Mouse (Mus musculus) heart, postnatal 0 days (tissue): ENCODE measurements at regions not wholly inside any gene's neighbourhood (a gene's known extent, or its start where the extent isn't known, plus 50 kb on each side); places are given as distances from the start of the nearest gene placed in this dataset.

Experiments used
- ATAC-seq: fragments of 200-750 bp; cut with Nextera tagmentation; 2 replicates; pipeline ENCODE4 v1.8.0; 2017; ENCODE audit warnings: low read depth, moderate number of reproducible peaks, moderate library complexity; ENCODE audit not compliant: insufficient read depth
- DNase-seq: peaks from one replicate; pipeline ENCODE4 v3.0.0-alpha.2; 2016; ENCODE audit warnings: low spot score
- H3K27ac ChIP-seq: fragments of 300-500 bp; sonication (generic); 2 replicates; pipeline ENCODE4 v1.5.1; 2014; ENCODE audit warnings: low read depth, mild to moderate bottlenecking
- H3K27me3 ChIP-seq: fragments of 300-500 bp; sonication (generic); 2 replicates; pipeline ENCODE4 v1.6.1; 2014; ENCODE audit warnings: low read length, mixed read lengths; ENCODE audit not compliant: control insufficient read depth, insufficient read depth
- H3K36me3 ChIP-seq: fragments of 300-500 bp; sonication (generic); replicated peaks from 2 replicates; pipeline ENCODE4 v1.6.1; 2014; ENCODE audit warnings: low read length, mixed read lengths; ENCODE audit not compliant: control insufficient read depth, insufficient read depth
- H3K4me1 ChIP-seq: fragments of 300-500 bp; sonication (generic); 2 replicates; pipeline ENCODE4 v1.6.1; 2014; ENCODE audit warnings: antibody characterized with exemption; ENCODE audit not compliant: control insufficient read depth, insufficient read depth
- H3K4me2 ChIP-seq: fragments of 300-500 bp; sonication (generic); 2 replicates; pipeline ENCODE4 v1.6.1; 2014; ENCODE audit warnings: low read depth, mild to moderate bottlenecking, low read length, moderate library complexity
- H3K4me3 ChIP-seq: fragments of 300-500 bp; sonication (generic); 2 replicates; pipeline ENCODE4 v1.5.1; 2014; ENCODE audit warnings: low read depth, low read length
- H3K9ac ChIP-seq: fragments of 300-500 bp; sonication (generic); replicated peaks from 2 replicates; pipeline ENCODE4 v1.6.1; 2014; ENCODE audit warnings: low read depth, low read length, mixed read lengths
- H3K9me3 ChIP-seq: fragments of 300-500 bp; sonication (generic); replicated peaks from 2 replicates; pipeline ENCODE4 v1.6.1; 2016; ENCODE audit warnings: low read length; ENCODE audit not compliant: control insufficient read depth
- CTCF ChIP-seq: IDR thresholded peaks from 2 replicates; pipeline ENCODE4 v1.5.1; 2016; ENCODE audit warnings: antibody characterized with exemption, control low read depth, low read depth
- EP300 ChIP-seq: IDR thresholded peaks from 2 replicates; pipeline ENCODE4 v1.6.1; 2016; ENCODE audit warnings: antibody characterized with exemption, low read depth
- WGBS: fragments of 180-500 bp; shearing (Covaris S2); extraction: QIAGEN DNeasy Blood & Tissue Kit; methylation state at CpG from one replicate; pipeline ENCODE4 v1.1.7; 2014; 5-methylcytosine and 5-hydroxymethylcytosine counted together

DNA sequence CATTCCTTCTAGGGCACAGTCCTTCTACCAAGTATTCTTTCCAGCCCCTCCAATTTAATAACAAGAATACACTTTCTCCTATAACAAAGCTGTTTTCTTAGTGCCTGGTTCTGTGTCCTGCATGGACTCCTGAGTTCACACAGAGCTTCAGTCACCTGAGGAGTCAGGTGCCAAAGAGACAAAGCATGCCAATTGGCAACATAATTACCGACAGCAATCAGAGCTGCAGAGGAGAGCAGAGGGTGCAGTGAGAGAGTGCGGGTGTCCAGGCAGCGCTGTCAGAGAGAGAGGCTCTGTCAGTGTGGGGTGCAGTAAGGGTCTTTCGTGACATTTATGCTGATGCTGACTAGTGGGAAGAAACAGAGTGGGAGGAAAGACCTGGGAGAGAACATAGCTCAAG, 807.2 kb upstream of the Car8 start:
- H3K4me2 ChIP-seq: no peak overlapping the region
- no peak overlapping the region for H3K9ac ChIP-seq
- DNase-seq (no peak), ATAC-seq (no peak)
- TF ChIP-seq EP300 (no peak), CTCF (no peak)
- H3K4me3 ChIP-seq: no peak overlapping the region
- H3K4me1 ChIP-seq: peaks cover 4% of the 10 kb centered on the region; the same call in 1 of the 2 replicates
- no peaks in the 10 kb centered on the region for H3K9me3 ChIP-seq
- no peak overlapping the region for H3K27ac ChIP-seq
- H3K36me3 ChIP-seq: no peaks in the 10 kb centered on the region
- 77% methylated on average over 4 of the region's 4 CpGs for WGBS
- H3K27me3 ChIP-seq: no peaks in the 10 kb centered on the region

DNA sequence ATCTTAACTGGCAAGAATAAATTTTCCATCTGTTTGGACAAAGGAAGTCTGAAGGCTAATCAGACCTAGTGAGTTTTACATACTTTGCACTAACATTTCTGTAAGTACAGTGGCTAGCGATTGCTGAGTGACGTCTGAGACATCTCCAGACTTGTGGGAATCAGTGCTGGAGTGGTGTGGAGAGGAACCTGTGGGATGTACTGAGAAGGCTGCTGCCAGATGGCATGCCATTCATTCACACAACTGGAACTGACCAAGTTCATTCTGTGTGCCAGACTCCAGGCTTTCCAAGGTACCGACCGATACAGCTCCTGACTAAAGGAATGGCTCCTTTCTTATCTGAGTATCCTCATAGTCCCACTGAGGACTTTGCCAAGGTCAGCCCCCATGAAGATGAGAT, 797.2 kb upstream of the Car8 start:
- DNase-seq (no peak), ATAC-seq (peak; percentile 68)
- H3K36me3 ChIP-seq: no peaks in the 10 kb centered on the region
- H3K4me2 ChIP-seq: no peak overlapping the region
- TF ChIP-seq EP300 (no peak), CTCF (no peak)
- no peaks in the 10 kb centered on the region for H3K27me3 ChIP-seq
- H3K9me3 ChIP-seq: no peaks in the 10 kb centered on the region
- no peaks in the 10 kb centered on the region for H3K4me1 ChIP-seq
- no peak overlapping the region for H3K27ac ChIP-seq
- H3K9ac ChIP-seq: no peak overlapping the region
- WGBS: 29% methylated on average over 4 of the region's 4 CpGs
- no peak overlapping the region for H3K4me3 ChIP-seq

DNA sequence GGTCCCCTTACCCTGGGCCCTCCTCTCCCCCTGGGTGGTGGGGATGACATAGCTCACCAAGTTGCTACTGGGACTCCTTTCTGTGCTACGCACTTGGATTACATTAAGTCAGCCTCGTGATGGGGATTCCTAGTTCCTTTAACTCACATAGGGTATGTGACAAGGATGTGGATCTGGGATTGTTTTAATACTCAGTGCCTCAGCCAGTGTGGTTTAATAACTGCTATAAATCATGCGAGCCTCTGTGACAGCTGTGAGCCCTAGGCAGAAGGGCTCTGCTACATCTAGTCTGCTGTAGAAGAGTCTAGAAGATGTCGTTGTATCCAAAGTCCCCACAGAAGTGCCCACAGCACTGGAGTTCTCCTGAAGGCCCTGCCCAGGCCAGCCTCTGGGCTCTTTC, 796.5 kb upstream of the Car8 start:
- no peak overlapping the region for H3K9ac ChIP-seq
- H3K36me3 ChIP-seq: no peaks in the 10 kb centered on the region
- H3K27ac ChIP-seq: no peak overlapping the region
- 78% methylated on average over 4 of the region's 4 CpGs for WGBS
- DNase-seq (no peak), ATAC-seq (no peak)
- H3K9me3 ChIP-seq: no peaks in the 10 kb centered on the region
- no peaks in the 10 kb centered on the region for H3K4me1 ChIP-seq
- TF ChIP-seq CTCF (no peak), EP300 (no peak)
- H3K4me3 ChIP-seq: no peak overlapping the region
- H3K27me3 ChIP-seq: no peaks in the 10 kb centered on the region
- no peak overlapping the region for H3K4me2 ChIP-seq

DNA sequence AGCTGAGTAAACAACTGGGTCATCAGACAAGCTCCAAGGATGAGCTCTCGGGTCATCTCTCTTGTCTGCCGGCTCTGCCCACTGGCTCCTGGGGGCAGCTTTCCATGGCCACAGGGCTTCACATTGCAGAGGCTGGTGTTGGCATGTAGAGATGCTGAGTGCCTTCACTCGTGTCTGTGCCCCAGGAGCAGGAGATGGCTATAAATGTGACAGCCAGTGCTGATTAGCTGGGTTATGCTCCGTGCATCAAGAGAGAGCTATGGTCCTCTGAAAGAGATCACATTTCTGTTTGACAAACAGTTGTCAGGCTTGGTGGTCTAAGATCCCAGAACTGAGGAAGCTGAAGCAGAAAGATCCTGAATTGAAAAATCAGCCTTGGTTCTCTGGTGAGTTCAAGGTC, 795.4 kb upstream of the Car8 start:
- TF ChIP-seq EP300 (no peak), CTCF (no peak)
- WGBS: 65% methylated on average over 4 of the region's 4 CpGs
- ATAC-seq: no peak

DNA sequence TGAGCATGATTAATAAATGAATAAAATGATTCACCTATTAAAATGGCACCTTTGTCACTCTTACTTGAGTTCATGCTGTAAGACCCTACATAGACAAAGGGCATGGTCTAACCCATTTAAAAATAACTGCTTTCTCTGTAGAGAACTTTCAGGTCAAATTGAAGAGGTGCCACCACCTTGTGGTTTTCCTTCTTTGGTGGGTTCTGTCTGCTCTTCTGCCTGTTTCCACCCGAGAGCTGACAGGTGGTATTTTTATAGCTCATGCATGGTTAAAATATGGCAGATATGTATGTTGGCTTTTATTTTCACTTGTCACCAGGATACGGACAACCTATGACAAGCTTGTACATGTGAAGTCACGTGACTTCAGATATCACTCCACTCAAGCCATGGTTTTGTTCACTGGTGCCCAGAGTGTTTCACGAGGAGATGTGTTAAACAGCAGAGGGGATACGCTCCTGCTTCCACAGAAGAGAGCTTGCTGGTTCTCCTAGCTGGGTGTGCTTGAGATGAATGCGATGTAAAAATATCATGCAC, 794.3 kb upstream of the Car8 start:
- 68% methylated on average over 6 of the region's 6 CpGs for WGBS
- TF ChIP-seq EP300 (no peak), CTCF (no peak)
- Histone ChIP-seq H3K4me1 (peaks cover 9% of the 10 kb centered on the region; the same call in 1 of the 2 replicates), H3K4me2 (no peak overlapping the region), H3K27me3 (no peaks in the 10 kb centered on the region), H3K4me3 (no peak overlapping the region), H3K36me3 (no peaks in the 10 kb centered on the region), H3K27ac (no peak overlapping the region), H3K9me3 (no peaks in the 10 kb centered on the region), H3K9ac (no peak overlapping the region)
- ATAC-seq: no peak; the same call in 1 of the 2 replicates
- no peak for DNase-seq

More for the DNA sequence above, 795.4 kb upstream of the Car8 start:
- no peaks in the 10 kb centered on the region for H3K9me3 ChIP-seq
- DNase-seq: no peak
- no peak overlapping the region for H3K9ac ChIP-seq
- no peaks in the 10 kb centered on the region for H3K36me3 ChIP-seq
- no peak overlapping the region for H3K27ac ChIP-seq
- H3K4me3 ChIP-seq: no peak overlapping the region
- H3K4me2 ChIP-seq: no peak overlapping the region
- no peaks in the 10 kb centered on the region for H3K4me1 ChIP-seq
- no peaks in the 10 kb centered on the region for H3K27me3 ChIP-seq

DNA sequence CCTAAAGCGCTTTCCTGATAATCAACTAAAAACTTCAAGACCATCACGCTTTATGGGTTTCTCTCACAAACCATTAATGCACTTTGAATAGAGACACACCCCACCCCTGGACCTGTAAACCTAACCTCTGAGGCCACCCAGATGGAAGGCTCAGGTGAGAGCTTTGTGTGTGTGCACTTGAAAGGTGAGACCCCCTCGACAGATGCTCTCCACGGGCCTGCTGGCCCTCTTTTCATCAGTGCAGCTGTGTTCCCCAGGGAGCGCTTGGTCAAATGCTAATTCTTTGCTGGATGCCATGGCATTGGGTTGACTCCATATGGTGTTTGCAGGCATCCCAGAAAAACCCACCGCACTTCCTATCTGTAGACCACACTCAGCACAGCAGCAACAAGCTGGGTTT, 792.8 kb upstream of the Car8 start:
- Histone ChIP-seq H3K27ac (no peak overlapping the region), H3K36me3 (no peaks in the 10 kb centered on the region), H3K27me3 (no peaks in the 10 kb centered on the region), H3K4me3 (no peak overlapping the region), H3K9me3 (no peaks in the 10 kb centered on the region), H3K4me1 (peaks cover 11% of the 10 kb centered on the region; the same call in 1 of the 2 replicates), H3K9ac (no peak overlapping the region), H3K4me2 (no peak overlapping the region)
- no peak for ATAC-seq
- no peak for TF ChIP-seq CTCF
- no peak for TF ChIP-seq EP300
- 72% methylated on average over 6 of the region's 6 CpGs for WGBS
- DNase-seq: no peak
